Mouse (Mus musculus) left cerebral cortex, adult 2 months (tissue): ENCODE results near the gene Rfx2. TPM values are rescaled to one million over a fixed set of nuclear protein-coding genes. Genes with fewer than 3 reads are reported as not detected.

Experiments used
- DNase-seq, 2 experiments: peaks; one replicate each; pipeline ENCODE4 v3.0.0; 2021 to 2022; ENCODE audit warnings: low spot score in 2 of 2, mixed read lengths in 1 of 2; ENCODE audit errors: extremely low spot score in 1 of 2
- H3K27ac ChIP-seq: fragments of 200-600 bp; 2 replicates; pipeline ENCODE4 v1.8.1; 2022
- H3K4me3 ChIP-seq: fragments of 200-600 bp; 2 replicates; pipeline ENCODE4 v1.8.1; 2022
- CTCF ChIP-seq: fragments of 200-600 bp; IDR thresholded peaks from 2 replicates; pipeline ENCODE4 v1.8.1; 2022; ENCODE audit warnings: antibody characterized with exemption, mild to moderate bottlenecking, moderate library complexity
- intact Hi-C: fragments of 180-260 bp; cut with DNase I; formaldehyde crosslinking; loops from one replicate; pipeline ENCODE4 v1.15.1; 2025
- total RNA-seq, 2 experiments: library from RNA; stranded (reverse); gene quantifications; 2 replicates each; pipeline ENCODE4 v1.2.3; 2021

Rfx2 gene
- total RNA-seq, 2 experiments from 2014 or later = 2.2 to 3.5 TPM

GRCm38 (mm10) chr17:56805784-56806183 is 25.0 kb downstream of the Rfx2 start:
- TF ChIP-seq CTCF = peak; percentile 32
- H3K4me3 ChIP-seq = no peak overlapping the region
- intact Hi-C loops = loop anchor here (5.0 kb wide), 3 partner anchors 147 to 362 kb away; partner anchors contain the start of gene Pspn

DNA sequence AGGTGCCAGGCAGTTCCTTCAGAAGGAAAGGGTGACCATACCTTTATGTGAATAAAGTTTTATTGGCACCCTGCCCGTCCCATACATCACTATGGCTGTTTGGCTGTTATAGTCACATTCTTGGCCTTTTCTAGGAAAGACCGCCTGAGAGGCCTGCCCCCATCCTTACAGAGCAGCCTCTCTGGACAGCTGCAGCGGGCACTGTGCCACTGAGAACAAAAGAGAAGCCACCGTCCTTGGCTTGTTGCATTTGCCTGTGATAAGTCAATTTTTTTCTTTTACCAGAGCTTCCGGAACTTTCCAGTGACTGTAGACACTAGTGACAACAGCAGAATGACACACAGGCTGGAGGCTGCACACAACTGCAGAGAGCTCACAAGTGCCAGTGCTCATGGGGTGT is 25.9 kb downstream of the Rfx2 start:
- intact Hi-C loops = loop anchor here (5.0 kb wide), 3 partner anchors 147 to 362 kb away; partner anchors contain the start of gene Pspn
- no peak for DNase-seq
- Histone ChIP-seq H3K27ac (no peak overlapping the region), H3K4me3 (no peak overlapping the region)
- no peak for TF ChIP-seq CTCF

More at GRCm38 (mm10) chr17:56805784-56806183, 25.0 kb downstream of the Rfx2 start:
- DNase-seq = no peak
- H3K27ac ChIP-seq = no peak overlapping the region

GRCm38 (mm10) chr17:56802065-56802464 is 28.7 kb downstream of the Rfx2 start:
- Histone ChIP-seq H3K4me3 (no peak overlapping the region), H3K27ac (no peak overlapping the region)
- intact Hi-C loops = no loop called here
- DNase-seq = no peak
- TF ChIP-seq CTCF = no peak

GRCm38 (mm10) chr17:56799276-56799675 is 31.5 kb downstream of the Rfx2 start:
- intact Hi-C loops = no loop called here
- DNase-seq = no peak

GRCm38 (mm10) chr17:56793614-56794319 is 37.0 kb downstream of the Rfx2 start:
- Histone ChIP-seq H3K27ac (no peak overlapping the region), H3K4me3 (no peak overlapping the region)
- DNase-seq = no peak
- intact Hi-C loops = no loop called here
- TF ChIP-seq CTCF = no peak

More at GRCm38 (mm10) chr17:56799276-56799675, 31.5 kb downstream of the Rfx2 start:
- no peak overlapping the region for H3K4me3 ChIP-seq
- H3K27ac ChIP-seq = no peak overlapping the region
- no peak for TF ChIP-seq CTCF

- intact Hi-C loops = no loop called here
- no peak overlapping the region for H3K4me3 ChIP-seq
- TF ChIP-seq CTCF = no peak
- no peak overlapping the region for H3K27ac ChIP-seq
- DNase-seq = no peak
Measured at GRCm38 (mm10) chr17:56792588-56792987, 38.2 kb downstream of the Rfx2 start.

DNA sequence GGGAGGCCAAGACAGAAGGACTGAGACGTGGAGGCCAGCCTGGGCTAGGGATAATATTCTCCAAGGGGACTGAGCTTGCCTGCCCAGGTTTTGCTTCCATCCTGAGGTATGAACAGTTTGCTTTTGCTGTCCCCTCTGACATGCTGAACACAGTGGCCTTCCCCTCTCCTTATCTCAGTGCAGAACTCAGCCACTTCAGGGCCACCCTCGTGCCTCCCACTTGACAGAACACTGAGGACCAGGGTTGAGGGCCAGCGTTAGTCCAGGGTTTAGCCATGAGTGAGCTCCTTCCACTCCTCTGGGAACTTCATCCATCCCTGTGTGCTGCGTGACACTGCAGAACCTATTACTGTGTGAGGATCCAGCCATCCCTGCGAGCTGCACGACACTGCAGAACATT is 41.5 kb downstream of the Rfx2 start:
- intact Hi-C loops = no loop called here
- no peak for TF ChIP-seq CTCF
- H3K27ac ChIP-seq = no peak overlapping the region
- no peak overlapping the region for H3K4me3 ChIP-seq
- DNase-seq = no peak

DNA sequence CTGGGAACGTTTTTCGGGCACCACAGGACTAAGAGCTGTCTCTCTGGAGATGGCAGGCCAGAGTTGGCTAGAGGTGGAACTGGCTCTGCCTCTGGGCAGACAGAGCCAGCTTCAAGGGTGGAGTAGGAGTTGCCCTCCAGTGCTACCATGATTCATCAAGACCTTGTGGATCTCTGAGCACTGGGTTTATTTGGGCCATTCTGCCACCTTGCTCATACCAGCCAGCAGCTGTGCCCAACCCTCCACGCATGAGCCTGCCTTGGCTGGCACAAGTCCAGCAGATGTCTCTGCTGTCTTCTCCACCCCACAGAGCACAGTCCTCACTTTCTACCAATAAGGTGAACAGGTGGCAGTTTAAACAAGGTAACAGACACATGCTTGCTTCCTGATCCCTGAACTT is 41.9 kb downstream of the Rfx2 start:
- TF ChIP-seq CTCF = no peak
- intact Hi-C loops = no loop called here
- H3K4me3 ChIP-seq = no peak overlapping the region
- no peak overlapping the region for H3K27ac ChIP-seq
- DNase-seq = no peak

DNA sequence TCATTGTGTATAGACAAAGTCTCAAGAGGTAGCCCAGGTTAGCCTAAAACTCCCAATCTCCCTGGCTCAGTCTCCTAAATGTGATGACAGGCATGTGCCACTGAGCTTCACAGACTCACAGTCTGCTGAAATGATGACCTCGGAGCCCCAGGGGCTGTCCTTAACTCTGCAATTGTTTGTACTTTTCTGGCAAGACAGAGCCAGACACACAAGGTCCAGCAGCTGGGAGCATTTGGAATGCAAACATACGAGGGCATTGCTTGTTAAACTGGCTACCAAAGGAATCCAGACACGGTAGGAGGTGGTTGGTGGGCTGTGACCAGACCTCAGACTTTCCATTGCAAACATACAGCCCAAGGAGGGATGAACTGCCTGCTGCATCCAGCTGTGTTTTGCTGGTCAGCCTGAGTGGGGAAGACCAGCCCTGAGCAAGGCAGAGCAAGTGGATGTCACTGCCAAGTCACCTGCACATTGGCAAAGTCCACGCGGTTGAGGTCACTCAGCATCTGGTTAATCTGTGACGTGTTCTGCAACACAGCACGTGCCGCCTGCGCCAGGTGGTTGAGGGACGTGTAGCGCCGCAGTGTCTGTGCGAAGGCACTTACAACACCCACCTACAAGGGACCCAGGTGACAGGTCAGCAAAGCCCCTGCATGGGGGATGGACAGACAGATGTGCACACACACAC is 50.4 kb downstream of the Rfx2 start:
- DNase-seq = no peak
- intact Hi-C loops = no loop called here
- Histone ChIP-seq H3K4me3 (no peak overlapping the region), H3K27ac (no peak overlapping the region)
- no peak for TF ChIP-seq CTCF

GRCm38 (mm10) chr17:56778779-56779362 is 51.9 kb downstream of the Rfx2 start:
- intact Hi-C loops = no loop called here
- TF ChIP-seq CTCF = no peak

GRCm38 (mm10) chr17:56777568-56777967 is 53.2 kb downstream of the Rfx2 start:
- intact Hi-C loops = no loop called here
- DNase-seq = no peak
- peak; percentile 38 for TF ChIP-seq CTCF
- H3K4me3 ChIP-seq = no peak overlapping the region
- no peak overlapping the region for H3K27ac ChIP-seq

More at GRCm38 (mm10) chr17:56778779-56779362, 51.9 kb downstream of the Rfx2 start:
- Histone ChIP-seq H3K27ac (no peak overlapping the region), H3K4me3 (no peak overlapping the region)
- DNase-seq = no peak

- H3K27ac ChIP-seq = no peak within 1 kb of the TSS
- no peak within 1 kb of the TSS for H3K4me3 ChIP-seq
- DNase-seq = no peak
- no peak for TF ChIP-seq CTCF
- intact Hi-C loops = no loop called here
Measured at GRCm38 (mm10) chr17:56769950-56770349, 60.9 kb downstream of the Rfx2 start, which contains the start of gene Prr22. Gene Prr22 (plus strand): TSS chr17:56770250.
